Mouse (Mus musculus) liver, embryonic 14.5 days (tissue): ENCODE data around the gene Bloc1s5. TPM values are rescaled to one million over a fixed set of nuclear protein-coding genes. Genes with fewer than 3 reads are reported as not detected.

ENCODE experiments used
- ATAC-seq: fragments of 200-750 bp; cut with Nextera tagmentation; 2 replicates; pipeline ENCODE4 v1.8.0; 2017; ENCODE audit warnings: moderate number of reproducible peaks, mild to moderate bottlenecking, moderate library complexity; ENCODE audit not compliant: insufficient read depth
- DNase-seq, 3 experiments: peaks; one replicate each; pipeline ENCODE4 v3.0.0-alpha.2; 2012 to 2013; ENCODE audit warnings: low read depth in 3 of 3, low spot score in 3 of 3
- H3K27ac ChIP-seq: fragments of 300-500 bp; sonication (generic); 2 replicates; pipeline ENCODE4 v1.5.1; 2014; ENCODE audit warnings: moderate library complexity, mild to moderate bottlenecking, control low read depth, inconsistent platforms
- H3K27me3 ChIP-seq: fragments of 300-500 bp; sonication (generic); 2 replicates; pipeline ENCODE4 v1.6.1; 2014; ENCODE audit warnings: mild to moderate bottlenecking, low read length, moderate library complexity; ENCODE audit not compliant: control insufficient read depth, insufficient read depth
- H3K36me3 ChIP-seq: fragments of 300-500 bp; sonication (generic); replicated peaks from 2 replicates; pipeline ENCODE4 v1.6.1; 2014; ENCODE audit warnings: low read depth; ENCODE audit not compliant: control insufficient read depth, insufficient read depth
- H3K4me1 ChIP-seq, 2 experiments: fragments of 200-500 bp in 1 of 2; fragments of 300-500 bp in 1 of 2; sonication (generic) in 1 of 2; replicated peaks; 2 replicates each; pipeline ENCODE4 v1.6.1; 2012 to 2014; ENCODE audit warnings: antibody characterized with exemption in 1 of 2, inconsistent platforms in 1 of 2, low read length in 1 of 2; ENCODE audit not compliant: control insufficient read depth in 2 of 2, insufficient read depth in 2 of 2
- H3K4me2 ChIP-seq: fragments of 300-500 bp; sonication (generic); 2 replicates; pipeline ENCODE4 v1.6.1; 2014; ENCODE audit warnings: low read depth, mild to moderate bottlenecking, control low read depth, moderate library complexity
- H3K4me3 ChIP-seq, 2 experiments: fragments of 200-500 bp in 1 of 2; fragments of 300-500 bp in 1 of 2; sonication (generic) in 1 of 2; 2 replicates each; pipeline ENCODE4 v1.5.1; 2012 to 2014; ENCODE audit warnings: low read depth in 2 of 2, low read length in 2 of 2, mild to moderate bottlenecking in 2 of 2, control low read depth in 1 of 2, inconsistent platforms in 1 of 2, moderate library complexity in 1 of 2; ENCODE audit not compliant: insufficient read depth in 1 of 2
- H3K9ac ChIP-seq: fragments of 300-500 bp; sonication (generic); replicated peaks from 2 replicates; pipeline ENCODE4 v1.6.1; 2014; ENCODE audit warnings: mild to moderate bottlenecking, control low read depth, moderate library complexity
- H3K9me3 ChIP-seq: fragments of 300-500 bp; sonication (generic); 2 replicates; pipeline ENCODE4 v1.6.1; 2016; ENCODE audit warnings: low read length, mixed read lengths; ENCODE audit not compliant: control insufficient read depth
- CTCF ChIP-seq: IDR thresholded peaks from 2 replicates; pipeline ENCODE4 v1.5.1; 2016; ENCODE audit warnings: antibody characterized with exemption, low read depth, control low read depth
- EP300 ChIP-seq: IDR thresholded peaks from 2 replicates; pipeline ENCODE4 v1.6.1; 2016; ENCODE audit warnings: antibody characterized with exemption, low read depth
- WGBS: fragments of 180-500 bp; shearing (Covaris S2); extraction: QIAGEN DNeasy Blood & Tissue Kit; methylation state at CpG from one replicate; pipeline ENCODE4 v1.1.7; 2014; ENCODE audit not compliant: insufficient replicate concordance; 5-methylcytosine and 5-hydroxymethylcytosine counted together
- polyA plus RNA-seq, 2 experiments: library from polyadenylated mRNA; depleted of rRNA in 1 of 2; stranded (reverse) in 1 of 2; unstranded in 1 of 2; fragments of >200 nt; fragmentation: Nextera tagmentation in 1 of 2; extraction: Ambion mirVana in 1 of 2; gene quantifications; 2 replicates each; pipeline versions ENCODE4 v1.2.1 to v1.2.3; 2012 to 2014

The Bloc1s5 gene
- polyA plus RNA-seq, 2 experiments: 3.6 to 10.4 TPM

GRCm38 (mm10) chr13:38613583-38613982, 21.3 kb downstream of the Bloc1s5 start:
- WGBS: 15% methylated on average over 8 of the region's 8 CpGs
- Histone ChIP-seq H3K9ac (peak overlapping the region; percentile 27), H3K4me1 (peaks cover 28 to 33% of the 10 kb centered on the region in 2 experiments), H3K27me3 (no peaks in the 10 kb centered on the region), H3K4me3 (no peak overlapping the region), H3K27ac (no peak overlapping the region; the same call in 1 of the 2 replicates), H3K4me2 (peak overlapping the region; percentile 39; the same call in 1 of the 2 replicates), H3K36me3 (peaks cover 6% of the 10 kb centered on the region), H3K9me3 (peaks cover 2% of the 10 kb centered on the region; the same call in 1 of the 2 replicates)
- DNase-seq: no peak
- no peak for TF ChIP-seq CTCF
- peak; percentile 34; the same call in 1 of the 2 replicates for TF ChIP-seq EP300
- peak; percentile 51; the same call in 1 of the 2 replicates for ATAC-seq

- no peak for TF ChIP-seq EP300
- TF ChIP-seq CTCF: no peak
- DNase-seq (no peak), ATAC-seq (no peak)
- Histone ChIP-seq H3K9me3 (peaks cover 2% of the 10 kb centered on the region; the same call in 1 of the 2 replicates), H3K9ac (no peak overlapping the region), H3K27ac (no peak overlapping the region), H3K27me3 (no peaks in the 10 kb centered on the region), H3K4me2 (no peak overlapping the region), H3K4me3 (no peak overlapping the region), H3K4me1 (peaks cover 28 to 33% of the 10 kb centered on the region in 2 experiments), H3K36me3 (peaks cover 6% of the 10 kb centered on the region)
- 81% methylated on average over 9 of the region's 9 CpGs for WGBS
Observed at GRCm38 (mm10) chr13:38612608-38613007, 22.3 kb downstream of the Bloc1s5 start.

GRCm38 (mm10) chr13:38612179-38612578, 22.7 kb downstream of the Bloc1s5 start:
- no peak overlapping the region for H3K9ac ChIP-seq
- no peaks in the 10 kb centered on the region for H3K27me3 ChIP-seq
- peaks cover 27 to 33% of the 10 kb centered on the region in 2 experiments for H3K4me1 ChIP-seq
- H3K4me3 ChIP-seq: no peak overlapping the region
- ATAC-seq (no peak), DNase-seq (no peak)
- WGBS: 86% methylated on average over 4 of the region's 4 CpGs
- peaks cover 2% of the 10 kb centered on the region; the same call in 1 of the 2 replicates for H3K9me3 ChIP-seq
- TF ChIP-seq EP300 (no peak), CTCF (peak; percentile 54)
- H3K36me3 ChIP-seq: peaks cover 6% of the 10 kb centered on the region
- H3K4me2 ChIP-seq: no peak overlapping the region
- H3K27ac ChIP-seq: no peak overlapping the region

- WGBS: 75% methylated on average over 6 of the region's 6 CpGs
- no peak for ATAC-seq
Observed at GRCm38 (mm10) chr13:38610336-38610735, 24.6 kb downstream of the Bloc1s5 start.

GRCm38 (mm10) chr13:38607130-38607529, 27.8 kb downstream of the Bloc1s5 start:
- no peaks in the 10 kb centered on the region for H3K27me3 ChIP-seq
- DNase-seq: no peak
- no peak overlapping the region for H3K4me3 ChIP-seq
- peak; percentile 50; the same call in 1 of the 2 replicates for ATAC-seq
- H3K4me2 ChIP-seq: no peak overlapping the region
- 43% methylated on average over 6 of the region's 6 CpGs for WGBS
- no peaks in the 10 kb centered on the region for H3K9me3 ChIP-seq
- H3K4me1 ChIP-seq: peaks cover 0 to 5% of the 10 kb centered on the region in 2 experiments; a peak in 2 of 4 replicates
- no peak overlapping the region for H3K27ac ChIP-seq
- TF ChIP-seq CTCF (no peak), EP300 (0 out of 2 replicates have a peak, but pooled peaks have one; percentile 34)
- peaks cover 3% of the 10 kb centered on the region; the same call in 1 of the 2 replicates for H3K36me3 ChIP-seq
- no peak overlapping the region for H3K9ac ChIP-seq

More at GRCm38 (mm10) chr13:38610336-38610735, 24.6 kb downstream of the Bloc1s5 start:
- H3K27me3 ChIP-seq: no peaks in the 10 kb centered on the region
- no peak overlapping the region for H3K4me3 ChIP-seq
- H3K27ac ChIP-seq: no peak overlapping the region
- no peak overlapping the region for H3K4me2 ChIP-seq
- peaks cover 2% of the 10 kb centered on the region; the same call in 1 of the 2 replicates for H3K9me3 ChIP-seq
- no peak for DNase-seq
- TF ChIP-seq CTCF (no peak), EP300 (no peak)
- peaks cover 17 to 25% of the 10 kb centered on the region in 2 experiments for H3K4me1 ChIP-seq
- H3K9ac ChIP-seq: no peak overlapping the region
- peaks cover 6% of the 10 kb centered on the region; the same call in 1 of the 2 replicates for H3K36me3 ChIP-seq
